Mouse (Mus musculus): ENCODE data around the gene Sqor.

DNA sequence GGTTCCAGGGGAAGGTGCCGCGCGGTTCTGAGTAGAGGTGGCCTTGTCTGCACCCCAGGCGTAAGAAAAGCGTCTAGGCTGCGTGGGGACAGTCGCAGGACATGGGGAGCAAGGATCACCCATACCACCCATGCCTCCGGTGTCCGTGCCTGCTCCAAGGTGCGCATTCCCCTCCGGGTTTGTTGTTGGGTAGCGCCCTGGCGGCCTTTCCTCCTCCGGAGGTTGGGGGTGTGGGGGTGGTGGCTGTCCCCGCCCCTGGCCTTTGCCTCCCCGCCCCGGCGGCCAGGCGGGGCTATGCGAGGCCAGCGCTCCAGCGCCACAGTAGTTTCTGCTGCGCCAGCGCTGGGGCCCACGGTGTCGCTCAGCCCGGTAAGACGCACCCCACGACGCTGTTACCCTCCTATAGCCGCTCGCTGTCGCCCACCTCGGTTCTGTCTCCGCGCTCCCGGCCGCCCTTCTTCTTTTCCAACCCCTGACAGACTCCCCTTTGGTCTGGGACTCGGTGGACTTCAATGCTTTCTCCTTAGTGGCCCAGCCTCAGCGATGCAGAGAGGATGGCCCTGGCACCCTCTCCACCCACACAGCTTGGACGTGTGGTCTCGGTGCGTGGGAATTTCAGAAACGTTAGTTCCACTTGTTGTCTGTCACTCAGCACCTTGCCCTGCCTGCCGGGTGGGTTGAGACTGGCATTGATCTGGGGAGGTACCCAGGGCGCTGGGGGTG lies at the start of gene Sqor:
- TF ChIP-seq EP300 (optimal IDR thresholded peaks at IDR 0.05) (no peak), CTCF (IDR thresholded peaks at IDR 0.05; ENCODE audit: low read depth) (peak; percentile 36; the same call in 1 of the 2 replicates)

Measured in stomach, postnatal 0 days (tissue).